Mouse (Mus musculus) neutrophil, adult 5-6 weeks (primary cell): Measurements from ENCODE around the gene Washc4. TPM values are rescaled to one million over a fixed set of nuclear protein-coding genes. Genes with fewer than 3 reads are reported as not detected.

Experiments
- ATAC-seq: fragments of 151-379, 151-347 bp; 2 replicates; pipeline ENCODE4 v1.8.0; 2017; ENCODE audit warnings: mild to moderate bottlenecking, moderate TSS enrichment; ENCODE audit not compliant: insufficient number of reproducible peaks, poor library complexity, low FRiP score, severe bottlenecking; ENCODE audit errors: extremely low read depth
- total RNA-seq: library from RNA; stranded (forward); fragments of 200-1000 nt; gene quantifications from 2 replicates; pipeline ENCODE4 v1.2.3, GENCODE M21; 2017

Washc4 gene
- total RNA-seq, 1 experiment from 2014 or later: 98.9 TPM

- ATAC-seq: no peak
These were observed 86.3 kb downstream of the Washc4 start for GRCm38 (mm10) chr10:83629878-83630277.

- no peak for ATAC-seq
These were observed 87.3 kb downstream of the Washc4 start for GRCm38 (mm10) chr10:83630899-83631298.

- ATAC-seq: no peak
These were observed 88.2 kb downstream of the Washc4 start for GRCm38 (mm10) chr10:83631775-83632174.

- no peak for ATAC-seq
These were observed 89.3 kb downstream of the Washc4 start for GRCm38 (mm10) chr10:83632806-83633374.

- no peak for ATAC-seq
These were observed 90.9 kb downstream of the Washc4 start for GRCm38 (mm10) chr10:83634461-83634860.

GRCm38 (mm10) chr10:83636191-83636590 is 92.6 kb downstream of the Washc4 start:
- ATAC-seq: no peak

GRCm38 (mm10) chr10:83637295-83637694 is 93.7 kb downstream of the Washc4 start:
- no peak for ATAC-seq

GRCm38 (mm10) chr10:83639881-83640386 is 96.4 kb downstream of the Washc4 start:
- ATAC-seq: no peak

GRCm38 (mm10) chr10:83641641-83642040 is 98.1 kb downstream of the Washc4 start:
- no peak for ATAC-seq

- ATAC-seq: no peak
These were observed 100.6 kb downstream of the Washc4 start for GRCm38 (mm10) chr10:83644167-83644566.

- ATAC-seq: no peak
These were observed 101.5 kb downstream of the Washc4 start for GRCm38 (mm10) chr10:83644865-83645715.

GRCm38 (mm10) chr10:83645716-83645990 is 102.1 kb downstream of the Washc4 start:
- no peak for ATAC-seq

Other genes with a start within 250 kb of the Washc4 start
- 12.9 and 15.1 TPM in 2 replicates for gene Slc41a2, start 205.9 kb upstream of the Washc4 start, total RNA-seq
- 1.7 and 1.9 TPM in 2 replicates for gene D10Wsu102e, start 183.5 kb upstream of the Washc4 start, total RNA-seq
- 0.12 TPM in 1 of 2 replicates, not detected in the other for gene Aldh1l2, start 9.6 kb upstream of the Washc4 start, total RNA-seq
- 28.5 and 31.9 TPM in 2 replicates for gene Appl2, start 105.0 kb downstream of the Washc4 start, total RNA-seq
- not detected in 2 replicates for gene 1500009L16Rik, start 179.1 kb downstream of the Washc4 start, total RNA-seq